Mouse (Mus musculus) embryonic facial prominence, embryonic 10.5 days (tissue): ENCODE results near the gene Gtf2h5. TPM values are rescaled to one million over a fixed set of nuclear protein-coding genes. Genes with fewer than 3 reads are reported as not detected.

ENCODE experiments used
- DNase-seq: peaks from one replicate; pipeline ENCODE4 v3.0.0-alpha.2; 2017; ENCODE audit warnings: low spot score
- H3K27ac ChIP-seq: fragments of 300-500 bp; sonication (generic); replicated peaks from 2 replicates; pipeline ENCODE4 v1.5.1; 2016; ENCODE audit warnings: mild to moderate bottlenecking
- H3K27me3 ChIP-seq: fragments of 300-500 bp; sonication (generic); replicated peaks from 2 replicates; pipeline ENCODE4 v1.6.1; 2016; ENCODE audit warnings: low read depth, mild to moderate bottlenecking; ENCODE audit not compliant: poor library complexity, severe bottlenecking
- H3K36me3 ChIP-seq: fragments of 300-500 bp; sonication (generic); replicated peaks from 2 replicates; pipeline ENCODE4 v1.6.1; 2016; ENCODE audit warnings: mild to moderate bottlenecking, moderate library complexity
- H3K4me1 ChIP-seq: fragments of 300-500 bp; sonication (generic); 2 replicates; pipeline ENCODE4 v1.6.1; 2016
- H3K4me3 ChIP-seq: fragments of 300-500 bp; sonication (generic); 2 replicates; pipeline ENCODE4 v1.5.1; 2016; ENCODE audit warnings: mild to moderate bottlenecking, moderate library complexity
- H3K9me3 ChIP-seq: fragments of 300-500 bp; sonication (generic); 2 replicates; pipeline ENCODE4 v1.6.1; 2016; ENCODE audit warnings: mild to moderate bottlenecking
- WGBS: fragments of 180-500 bp; shearing (Covaris S2); methylation state at CpG from one replicate; pipeline ENCODE4 v1.1.7; 2016; 5-methylcytosine and 5-hydroxymethylcytosine counted together
- microRNA-seq: library from miRNA; unstranded; fragments of <30 nt; microRNA quantifications from one replicate; pipeline ENCODE4, GENCODE M21; 2017
- polyA plus RNA-seq: library from polyadenylated mRNA; unstranded; fragments of >200 nt; fragmentation: Nextera tagmentation; extraction: Ambion mirVana; gene quantifications from 2 replicates; pipeline ENCODE4 v1.2.1, GENCODE M21; 2016

Gtf2h5 gene
- polyA plus RNA-seq, 1 experiment from 2014 or later: 169 TPM

GRCm38 (mm10) chr17:6117148-6117725, 37.7 kb downstream of the Gtf2h5 start:
- no peak for DNase-seq
- Histone ChIP-seq H3K4me3 (no peak overlapping the region), H3K36me3 (peaks cover 73% of the 10 kb centered on the region), H3K27me3 (no peaks in the 10 kb centered on the region), H3K4me1 (peaks cover 4% of the 10 kb centered on the region; the same call in 1 of the 2 replicates), H3K27ac (no peak overlapping the region), H3K9me3 (no peaks in the 10 kb centered on the region)
- WGBS: 78% methylated on average over 4 of the region's 4 CpGs

DNA sequence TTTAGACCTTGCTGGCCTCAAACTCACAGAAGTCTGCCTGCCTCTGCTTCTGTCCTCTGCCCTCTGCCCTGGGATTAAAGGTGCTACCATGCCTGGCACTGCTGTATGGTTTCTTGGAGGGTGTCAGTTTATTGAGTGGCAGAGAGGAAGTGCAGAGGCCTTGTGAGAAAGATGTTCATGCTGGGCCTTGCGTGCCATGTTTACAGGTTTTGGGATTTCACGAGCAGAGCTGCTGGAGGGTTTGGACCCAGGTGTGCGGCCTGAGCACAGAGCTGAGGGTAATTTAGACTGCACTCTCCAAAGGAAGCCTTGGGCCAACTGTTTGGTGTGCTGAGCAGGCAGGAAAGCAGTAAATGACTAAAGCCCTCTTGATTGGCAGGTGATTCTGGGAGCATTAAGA, 38.3 kb downstream of the Gtf2h5 start:
- Histone ChIP-seq H3K36me3 (peaks cover 75% of the 10 kb centered on the region), H3K4me1 (peaks cover 4% of the 10 kb centered on the region; the same call in 1 of the 2 replicates), H3K4me3 (no peak overlapping the region), H3K27me3 (no peaks in the 10 kb centered on the region), H3K27ac (no peak overlapping the region), H3K9me3 (no peaks in the 10 kb centered on the region)
- no peak for DNase-seq
- WGBS: 88% methylated on average over 3 of the region's 3 CpGs

- Histone ChIP-seq H3K4me1 (peaks cover 4% of the 10 kb centered on the region; the same call in 1 of the 2 replicates), H3K9me3 (no peaks in the 10 kb centered on the region), H3K36me3 (peaks cover 81% of the 10 kb centered on the region), H3K27ac (no peak overlapping the region), H3K4me3 (no peak overlapping the region), H3K27me3 (no peaks in the 10 kb centered on the region)
- DNase-seq: no peak
- WGBS: 94% methylated on average over 4 of the region's 4 CpGs
Measured at GRCm38 (mm10) chr17:6118861-6119260, 39.3 kb downstream of the Gtf2h5 start.

DNA sequence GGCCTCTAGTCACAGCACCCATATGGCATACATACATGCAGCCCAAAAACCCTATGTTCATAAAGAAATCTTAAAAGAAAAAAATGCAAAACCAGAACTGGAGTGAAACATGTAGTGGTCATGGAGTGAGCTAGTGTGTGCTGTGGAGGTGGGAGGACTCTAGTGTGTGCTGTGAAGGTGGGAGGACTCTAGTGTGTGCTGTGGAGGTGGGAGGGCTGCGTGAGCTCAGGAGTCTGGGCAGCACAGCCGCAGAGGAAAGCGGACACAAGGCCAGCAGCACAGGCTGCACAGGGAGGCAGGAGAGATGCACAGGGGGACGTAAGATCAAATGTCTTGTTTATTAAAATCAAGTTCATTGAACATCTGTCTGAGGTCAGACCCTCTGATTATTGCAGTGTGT, 44.2 kb downstream of the Gtf2h5 start:
- Histone ChIP-seq H3K36me3 (peaks cover 57% of the 10 kb centered on the region), H3K4me1 (no peaks in the 10 kb centered on the region), H3K27ac (no peak overlapping the region), H3K27me3 (no peaks in the 10 kb centered on the region), H3K4me3 (no peak overlapping the region), H3K9me3 (no peaks in the 10 kb centered on the region)
- WGBS: 87% methylated on average over 4 of the region's 4 CpGs
- no peak for DNase-seq

DNA sequence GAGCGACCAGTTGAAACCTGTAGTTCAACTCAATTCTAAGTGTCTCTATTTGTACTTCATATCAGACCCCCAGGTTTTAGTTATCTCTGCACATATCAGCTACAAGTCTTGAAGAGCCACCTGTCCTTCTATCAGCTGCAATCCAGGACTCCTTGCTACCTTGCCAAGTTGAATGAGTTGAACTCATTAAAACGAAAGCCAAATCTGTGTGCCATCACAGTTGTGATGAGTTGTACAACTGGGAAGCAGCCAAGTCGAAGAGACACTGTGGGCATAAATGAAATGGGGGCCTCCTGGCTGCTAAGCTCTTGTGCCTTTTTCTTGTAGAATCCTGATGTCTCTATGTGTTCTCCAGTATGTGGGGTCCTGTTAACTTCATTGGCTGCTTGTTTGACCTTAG, 45.9 kb downstream of the Gtf2h5 start:
- Histone ChIP-seq H3K9me3 (no peaks in the 10 kb centered on the region), H3K4me3 (no peak overlapping the region), H3K36me3 (peaks cover 51% of the 10 kb centered on the region), H3K27ac (no peak overlapping the region), H3K4me1 (no peaks in the 10 kb centered on the region), H3K27me3 (no peaks in the 10 kb centered on the region)
- WGBS: 92% methylated on average over 3 of the region's 3 CpGs
- no peak for DNase-seq

- H3K36me3 ChIP-seq: peaks cover 33% of the 10 kb centered on the region
- H3K27ac ChIP-seq: no peak overlapping the region
- 49% methylated on average over 3 of the region's 3 CpGs for WGBS
- H3K4me3 ChIP-seq: no peak overlapping the region
- no peaks in the 10 kb centered on the region for H3K4me1 ChIP-seq
- no peaks in the 10 kb centered on the region for H3K27me3 ChIP-seq
- H3K9me3 ChIP-seq: no peaks in the 10 kb centered on the region
- DNase-seq: no peak
Measured at GRCm38 (mm10) chr17:6128039-6128438, 48.5 kb downstream of the Gtf2h5 start.

DNA sequence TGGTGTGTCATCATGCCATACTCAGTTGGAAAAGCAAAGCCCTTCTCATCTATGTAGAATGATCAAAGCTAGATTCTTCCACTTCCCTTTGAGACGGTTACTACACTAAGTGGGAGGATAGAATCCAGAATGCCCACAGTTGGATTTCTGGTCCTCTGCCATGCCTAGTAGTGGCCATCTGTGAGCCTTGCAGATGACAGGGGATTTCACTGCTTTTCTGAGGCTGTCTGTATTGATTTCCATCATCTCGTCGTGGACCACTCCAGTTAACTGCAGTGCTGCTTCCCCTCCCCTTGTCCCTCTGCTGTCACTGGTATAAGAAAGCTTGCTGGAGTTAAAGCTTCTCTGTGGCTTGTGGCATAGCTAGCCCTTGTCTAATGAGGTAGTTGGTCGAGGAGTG, 49.8 kb downstream of the Gtf2h5 start:
- 87% methylated on average over 4 of the region's 4 CpGs for WGBS
- Histone ChIP-seq H3K27me3 (no peaks in the 10 kb centered on the region), H3K9me3 (no peaks in the 10 kb centered on the region), H3K36me3 (peaks cover 31% of the 10 kb centered on the region), H3K27ac (no peak overlapping the region), H3K4me1 (no peaks in the 10 kb centered on the region), H3K4me3 (no peak overlapping the region)
- DNase-seq: no peak

DNA sequence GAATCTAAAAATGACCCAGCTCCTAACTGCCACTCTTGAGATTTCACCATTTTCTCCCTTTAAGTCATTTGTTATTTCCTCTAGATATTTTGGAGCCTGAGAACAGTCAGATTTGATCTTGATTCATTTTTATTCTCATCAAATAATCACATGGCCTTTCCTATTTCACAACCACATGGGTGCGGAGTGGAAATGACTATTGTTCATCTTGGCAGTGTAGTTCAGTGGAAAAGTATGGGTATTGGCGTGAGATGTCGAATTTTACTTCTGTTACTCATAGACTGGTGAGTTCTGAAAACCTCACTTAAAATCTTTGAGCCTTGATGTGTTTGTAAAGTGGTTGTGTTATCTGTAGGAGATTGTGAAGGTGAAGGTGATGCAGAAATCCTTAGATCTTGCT, 51.5 kb downstream of the Gtf2h5 start:
- H3K27me3 ChIP-seq: no peaks in the 10 kb centered on the region

More for the DNA sequence above, 51.5 kb downstream of the Gtf2h5 start:
- WGBS: 94% methylated on average over 3 of the region's 3 CpGs
- peaks cover 23% of the 10 kb centered on the region for H3K36me3 ChIP-seq
- H3K27ac ChIP-seq: no peak overlapping the region
- H3K4me3 ChIP-seq: no peak overlapping the region
- no peak for DNase-seq
- no peaks in the 10 kb centered on the region for H3K9me3 ChIP-seq
- H3K4me1 ChIP-seq: no peaks in the 10 kb centered on the region

Small RNA genes lying within 50 kb of the gene (microRNA-seq; reads per million reads assigned to microRNA genes)
- not detected for gene Gm22774

Other genes starting within 250 kb of the Gtf2h5 start
- 16.3 and 19.5 TPM in 2 replicates for gene Snx9, start 238.5 kb upstream of the Gtf2h5 start, polyA plus RNA-seq
- gene Synj2, start 138.5 kb upstream of the Gtf2h5 start, polyA plus RNA-seq: 1.4 and 1.8 TPM in 2 replicates
- 7.3 and 8.1 TPM in 2 replicates for gene Serac1, start within 50 bp of the Gtf2h5 start, polyA plus RNA-seq
- gene Tulp4, start 26.7 kb downstream of the Gtf2h5 start, polyA plus RNA-seq: 132 and 140 TPM in 2 replicates
- 23.0 and 23.9 TPM in 2 replicates for gene Tmem181a, start 177.1 kb downstream of the Gtf2h5 start, polyA plus RNA-seq
- 23.0 and 23.3 TPM in 2 replicates for gene Dynlt1a, start 237.7 kb downstream of the Gtf2h5 start, polyA plus RNA-seq